Mouse (Mus musculus): ENCODE data around the gene Trim41.
"Not testable (repeated sequence)": the region's sequence is repeated elsewhere in the genome, so short reads cannot be mapped to it uniquely, and the experiment has no call there.

Trim41 gene

GRCm38 (mm10) chr11:48816800-48817665, at the start of gene Trim41:
Gene Trim41 (minus strand): TSS chr11:48817353.
- DNase-seq (ENCODE audit: low spot score in 2 of 2): peak; percentile 98 to 100

DNA sequence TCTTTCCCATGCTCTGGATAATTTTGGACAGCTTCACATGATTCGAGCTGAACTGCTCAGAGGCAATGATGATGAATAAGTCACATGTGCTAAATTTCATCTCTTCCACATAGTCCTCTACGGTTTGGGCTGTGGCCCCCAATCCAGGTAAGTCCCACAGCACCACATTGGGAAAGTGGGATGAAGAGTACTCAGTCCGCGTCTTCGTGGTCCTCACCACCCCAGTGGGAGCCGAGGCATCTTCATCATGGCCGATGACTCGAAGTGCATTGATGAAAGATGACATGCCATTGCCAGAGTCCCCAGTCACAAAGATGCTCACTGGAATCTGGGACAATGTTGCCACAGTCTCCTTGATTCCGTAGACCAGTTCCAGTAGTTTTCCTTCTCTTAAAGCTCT, 49.3 kb upstream of the Trim41 start:
- no peak for DNase-seq (ENCODE audit: low spot score in 2 of 2)

- no peak for DNase-seq (ENCODE audit: low spot score in 2 of 2)
Observed at GRCm38 (mm10) chr11:48863808-48864207, 46.7 kb upstream of the Trim41 start.

- no peak for DNase-seq (ENCODE audit: low spot score in 2 of 2)
Observed at GRCm38 (mm10) chr11:48862784-48863319, 45.7 kb upstream of the Trim41 start.

GRCm38 (mm10) chr11:48859014-48859413, 41.9 kb upstream of the Trim41 start:
- DNase-seq (ENCODE audit: low spot score in 2 of 2): peak in 1 of 2 experiments; percentile 74

- DNase-seq (ENCODE audit: low spot score in 2 of 2): peak; percentile 84 to 87
Observed at GRCm38 (mm10) chr11:48853474-48854180, 36.5 kb upstream of the Trim41 start.

GRCm38 (mm10) chr11:48852624-48853473, 35.7 kb upstream of the Trim41 start:
- DNase-seq (ENCODE audit: low spot score in 2 of 2): peak in 1 of 2 experiments; percentile 43

DNA sequence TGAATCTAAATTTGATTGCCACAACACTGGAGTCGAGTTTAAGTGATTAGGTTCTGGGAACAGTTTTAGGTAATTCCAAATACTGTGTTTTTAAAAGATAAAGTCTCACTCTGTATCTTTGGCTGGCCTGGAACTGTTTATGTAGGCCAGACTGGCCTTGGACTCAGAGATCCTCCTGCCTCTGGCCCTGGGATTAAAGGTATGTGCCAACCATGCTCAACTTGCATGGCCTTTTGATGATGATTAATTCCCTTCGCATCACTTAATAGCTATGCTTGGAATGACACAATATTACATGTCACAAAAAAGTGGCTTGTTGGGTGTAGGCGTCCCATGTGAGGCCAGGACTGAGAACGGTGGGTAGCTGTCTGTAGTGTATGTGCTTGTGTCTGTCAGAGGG, 35.0 kb upstream of the Trim41 start:
- DNase-seq (ENCODE audit: low spot score in 2 of 2): no peak

DNA sequence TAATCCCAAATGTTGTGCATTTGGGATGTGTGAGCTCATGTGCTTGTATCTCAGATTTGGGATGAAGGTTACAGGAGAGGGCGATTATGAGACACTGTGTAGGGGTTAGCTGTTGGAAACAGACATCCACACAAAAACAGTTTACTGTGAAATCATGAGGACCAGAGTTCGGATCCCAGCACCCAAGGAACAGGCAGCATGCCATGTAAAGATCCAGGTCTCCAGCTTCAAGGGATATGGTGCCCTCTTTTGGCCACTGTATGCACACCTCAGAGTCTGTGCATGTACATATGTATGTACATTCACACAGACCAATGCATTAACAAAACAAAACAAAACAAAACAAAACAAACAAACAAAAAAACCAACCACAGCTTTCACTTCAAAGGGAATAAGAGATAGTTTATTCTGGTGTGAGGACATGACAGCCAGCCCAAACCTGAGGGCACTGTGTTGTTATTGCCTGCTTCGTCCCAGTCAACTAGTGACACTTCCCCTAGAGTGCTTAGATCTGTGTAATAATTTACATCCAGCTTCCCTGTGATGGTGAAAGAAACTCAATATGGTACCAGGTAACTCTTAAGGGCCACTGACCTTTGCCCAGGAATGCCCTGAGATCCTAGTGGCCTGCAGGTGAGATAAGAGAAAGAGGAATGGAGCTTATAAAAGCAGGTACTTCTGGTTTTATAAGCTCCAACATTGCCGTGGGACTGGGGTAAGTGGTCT, 34.3 kb upstream of the Trim41 start:
- DNase-seq (ENCODE audit: low spot score in 2 of 2): no peak

DNA sequence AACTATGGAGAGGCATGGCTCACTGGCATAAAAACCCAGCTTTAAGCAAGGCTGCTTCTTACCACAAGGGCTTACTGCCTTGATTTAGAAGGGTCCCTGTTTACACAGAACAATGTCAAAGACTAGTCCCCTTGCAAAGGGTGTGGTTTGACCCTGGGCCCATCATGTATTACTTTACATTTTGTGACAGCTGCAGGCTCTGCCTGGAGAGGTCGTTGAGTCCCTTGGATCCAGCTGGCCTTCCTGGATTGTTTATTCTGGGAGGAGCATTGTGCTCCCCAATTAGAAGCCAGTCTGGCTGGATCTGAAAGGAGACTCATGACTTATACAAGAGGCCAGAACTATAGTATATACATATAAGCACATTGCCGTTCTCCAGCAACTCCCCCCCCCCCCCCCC, 33.1 kb upstream of the Trim41 start:
- DNase-seq (ENCODE audit: low spot score in 2 of 2): no peak

DNA sequence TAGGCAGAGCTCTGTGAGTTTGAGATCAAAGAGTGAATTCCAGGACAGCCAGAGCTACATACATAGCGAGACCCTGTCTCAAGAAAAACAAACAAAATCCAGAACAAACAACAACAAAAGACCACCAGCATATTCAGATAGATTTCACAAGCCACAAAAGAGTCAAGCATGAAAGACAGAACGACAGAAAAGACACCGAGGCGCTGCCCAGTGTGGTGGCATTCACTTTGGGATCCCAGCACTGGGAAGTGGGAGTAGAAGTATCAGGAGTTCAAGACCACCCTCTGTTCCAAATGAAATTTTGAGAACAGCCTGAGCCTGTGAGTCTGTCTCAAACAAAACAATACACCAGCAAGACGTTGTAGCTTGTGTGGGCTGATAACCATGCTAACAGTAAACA, 29.7 kb upstream of the Trim41 start:
- no peak for DNase-seq (ENCODE audit: low spot score in 2 of 2)

GRCm38 (mm10) chr11:48846362-48846761, 29.2 kb upstream of the Trim41 start:
- DNase-seq (ENCODE audit: low spot score in 2 of 2): not testable (repeated sequence)

GRCm38 (mm10) chr11:48845244-48845815, 28.2 kb upstream of the Trim41 start:
- DNase-seq (ENCODE audit: low spot score in 2 of 2): no peak

DNA sequence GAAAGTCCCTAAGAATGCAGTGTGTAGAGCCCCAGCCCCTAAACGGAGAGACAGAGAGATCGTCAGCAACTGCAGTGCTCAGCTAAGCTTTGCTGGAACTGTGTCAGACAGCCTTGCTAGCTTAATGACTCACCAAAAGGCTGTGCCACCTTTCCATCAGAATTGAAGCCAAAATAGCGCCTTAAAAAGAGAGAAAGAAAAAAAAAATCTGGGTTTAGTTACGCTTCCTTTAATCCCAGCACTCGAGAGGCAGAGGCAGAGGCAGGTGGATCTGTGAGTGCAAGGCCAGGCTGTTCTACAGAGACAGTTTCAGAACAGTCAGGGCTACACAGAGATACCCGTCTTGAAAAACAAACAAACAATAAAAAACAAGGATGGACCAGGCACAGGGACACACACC, 27.2 kb upstream of the Trim41 start:
- no peak for DNase-seq (ENCODE audit: low spot score in 2 of 2)

DNA sequence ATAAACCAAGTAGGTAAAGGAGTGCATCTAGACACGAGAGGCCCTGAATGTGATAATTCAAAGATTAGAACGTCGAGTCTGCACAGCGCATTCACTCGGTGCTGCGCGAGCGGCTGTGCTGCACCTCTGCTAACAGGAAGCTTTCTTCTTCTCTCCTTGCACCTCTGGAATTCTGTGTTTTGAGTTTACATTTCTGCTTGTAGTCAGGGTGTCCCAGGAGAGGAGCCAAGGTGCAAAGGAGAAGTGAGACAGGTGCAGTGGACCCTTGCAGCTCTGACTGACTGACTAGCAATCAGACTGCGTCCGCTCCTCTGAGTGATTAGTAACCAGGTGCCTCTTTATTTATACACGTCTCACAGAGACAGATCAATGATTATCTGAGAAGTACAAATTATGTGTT, 26.0 kb upstream of the Trim41 start:
- DNase-seq (ENCODE audit: low spot score in 2 of 2): peak in 1 of 2 experiments; percentile 46

GRCm38 (mm10) chr11:48842378-48842792, 25.2 kb upstream of the Trim41 start:
- no peak for DNase-seq (ENCODE audit: low spot score in 2 of 2)

DNA sequence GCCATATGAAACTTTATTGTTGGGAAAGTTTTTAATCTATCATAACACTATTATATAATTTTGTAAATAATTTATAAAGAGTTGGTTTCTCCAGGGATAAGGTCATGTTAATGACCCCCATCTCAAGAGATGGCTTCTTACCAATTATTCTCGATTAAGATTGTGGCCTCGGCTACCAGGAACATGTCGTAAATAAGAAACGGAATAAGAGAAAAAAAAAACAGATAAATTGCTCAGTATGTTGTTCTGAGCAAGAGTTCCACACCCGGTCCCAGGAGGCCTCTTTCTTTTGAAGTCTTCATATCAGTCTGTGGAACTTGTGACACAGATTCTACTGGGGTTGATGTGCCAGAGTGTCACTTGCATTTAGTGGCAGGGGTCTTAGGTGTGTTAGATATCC, 24.1 kb upstream of the Trim41 start:
- DNase-seq (ENCODE audit: low spot score in 2 of 2): no peak

DNA sequence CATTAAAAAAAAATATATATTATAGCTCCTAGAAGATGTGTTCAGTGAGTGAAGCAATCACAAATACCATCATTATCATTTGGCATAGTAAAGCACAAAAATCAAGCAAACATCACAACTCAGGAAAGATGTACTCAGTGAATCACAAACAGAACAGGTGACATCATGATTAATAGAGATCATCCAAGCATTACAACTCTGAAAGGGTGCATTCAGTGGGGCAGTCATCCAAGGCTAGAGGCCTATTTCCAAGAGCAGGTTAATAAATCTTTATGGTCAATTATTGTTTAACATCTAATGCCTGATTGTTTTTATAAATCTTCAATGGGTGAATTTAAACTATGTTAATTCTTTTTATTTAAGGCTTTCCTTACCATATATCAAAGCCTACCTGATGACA, 23.7 kb upstream of the Trim41 start:
- DNase-seq (ENCODE audit: low spot score in 2 of 2): no peak

DNA sequence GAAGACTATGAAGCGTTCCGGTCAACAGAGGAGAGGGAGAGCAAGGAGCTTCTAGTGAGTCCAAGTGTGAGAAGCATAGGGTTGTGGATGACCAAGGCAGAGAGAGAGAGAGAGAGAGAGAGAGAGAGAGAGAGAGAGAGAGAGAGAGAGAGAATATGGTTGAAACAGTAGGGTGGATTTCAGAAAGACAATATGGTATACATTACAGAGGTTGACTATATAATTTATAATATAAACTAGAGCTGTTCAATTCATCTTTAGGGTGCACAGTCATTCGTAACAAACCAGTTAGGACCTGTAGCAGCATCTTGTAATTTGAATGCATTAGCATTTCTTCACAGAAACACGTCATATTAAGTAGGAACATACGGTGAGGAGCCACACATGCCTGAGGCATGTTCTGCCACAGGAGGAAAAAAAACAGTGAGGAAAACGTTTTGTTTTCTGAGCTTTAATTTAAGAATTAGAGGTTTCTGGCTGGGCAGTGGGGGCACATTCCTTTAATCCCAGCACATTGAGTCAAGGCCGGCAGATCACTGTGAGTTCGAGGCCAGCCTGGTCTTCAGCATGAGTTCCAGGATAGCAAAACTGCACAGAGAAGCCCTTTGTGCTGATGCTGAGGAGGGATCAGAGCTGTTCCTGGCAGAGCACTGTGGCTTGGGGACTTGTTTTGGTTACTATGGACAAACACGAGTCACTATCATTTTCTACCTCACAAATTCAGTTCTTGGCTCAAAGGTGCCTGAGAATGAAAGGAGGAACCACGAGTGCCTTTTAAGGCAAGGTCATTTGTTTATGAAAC, 21.9 kb upstream of the Trim41 start:
- DNase-seq (ENCODE audit: low spot score in 2 of 2): no peak
